Mouse (Mus musculus) left cerebral cortex, adult 18-20 months (tissue): ENCODE measurements around the gene Man1a. TPM values are rescaled to one million over a fixed set of nuclear protein-coding genes. Genes with fewer than 3 reads are reported as not detected.

ENCODE experiments used
- DNase-seq, 2 experiments: peaks; one replicate each; pipeline ENCODE4 v3.0.0; 2021 to 2022; ENCODE audit warnings: low spot score in 2 of 2, mixed read lengths in 1 of 2
- total RNA-seq, 2 experiments: library from RNA; stranded (reverse); gene quantifications; 2 replicates each; pipeline ENCODE4 v1.2.3; 2021

Gene Man1a
- total RNA-seq, 2 experiments from 2014 or later = 20.8 to 23.8 TPM

GRCm38 (mm10) chr10:54017904-54018454 lies 58.4 kb downstream of the Man1a start:
- DNase-seq = no peak

- no peak for DNase-seq
These were observed 62.2 kb downstream of the Man1a start for GRCm38 (mm10) chr10:54014116-54014758.

GRCm38 (mm10) chr10:54013143-54013791 lies 63.1 kb downstream of the Man1a start:
- DNase-seq = no peak

GRCm38 (mm10) chr10:54009154-54009553 lies 67.3 kb downstream of the Man1a start:
- DNase-seq = no peak

- DNase-seq = no peak
These were observed 69.5 kb downstream of the Man1a start for GRCm38 (mm10) chr10:54006868-54007267.

- DNase-seq = no peak
These were observed 70.6 kb downstream of the Man1a start for GRCm38 (mm10) chr10:54005847-54006246.

GRCm38 (mm10) chr10:54002936-54003335 lies 73.5 kb downstream of the Man1a start:
- DNase-seq = no peak

- no peak for DNase-seq
These were observed 79.1 kb downstream of the Man1a start for GRCm38 (mm10) chr10:53997301-53997700.

- no peak for DNase-seq
These were observed 80.2 kb downstream of the Man1a start for GRCm38 (mm10) chr10:53996216-53996615.

GRCm38 (mm10) chr10:53994591-53994990 lies 81.8 kb downstream of the Man1a start:
- DNase-seq = no peak

- DNase-seq = no peak
These were observed 86.0 kb downstream of the Man1a start for GRCm38 (mm10) chr10:53990434-53990833.

- no peak for DNase-seq
These were observed 91.5 kb downstream of the Man1a start for GRCm38 (mm10) chr10:53984894-53985293.

- DNase-seq = no peak
These were observed 92.3 kb downstream of the Man1a start for GRCm38 (mm10) chr10:53984086-53984485.

- DNase-seq = no peak
These were observed 97.8 kb downstream of the Man1a start for GRCm38 (mm10) chr10:53978647-53979046.

GRCm38 (mm10) chr10:53974180-53974579 lies 102.2 kb downstream of the Man1a start:
- DNase-seq = no peak

GRCm38 (mm10) chr10:53959759-53960158 lies 116.7 kb downstream of the Man1a start:
- DNase-seq = no peak

GRCm38 (mm10) chr10:53941597-53941996 lies 134.8 kb downstream of the Man1a start:
- DNase-seq = no peak

- no peak for DNase-seq
These were observed 138.2 kb downstream of the Man1a start for GRCm38 (mm10) chr10:53938199-53938598.

GRCm38 (mm10) chr10:53936078-53936477 lies 140.3 kb downstream of the Man1a start:
- no peak for DNase-seq

- DNase-seq = no peak
These were observed 146.5 kb downstream of the Man1a start for GRCm38 (mm10) chr10:53929722-53930500.

GRCm38 (mm10) chr10:53927904-53928303 lies 148.5 kb downstream of the Man1a start:
- DNase-seq = no peak

- DNase-seq = peak; percentile 8 to 32
These were observed 151.0 kb downstream of the Man1a start for GRCm38 (mm10) chr10:53925456-53925855.
